In the genomic region with DNA sequence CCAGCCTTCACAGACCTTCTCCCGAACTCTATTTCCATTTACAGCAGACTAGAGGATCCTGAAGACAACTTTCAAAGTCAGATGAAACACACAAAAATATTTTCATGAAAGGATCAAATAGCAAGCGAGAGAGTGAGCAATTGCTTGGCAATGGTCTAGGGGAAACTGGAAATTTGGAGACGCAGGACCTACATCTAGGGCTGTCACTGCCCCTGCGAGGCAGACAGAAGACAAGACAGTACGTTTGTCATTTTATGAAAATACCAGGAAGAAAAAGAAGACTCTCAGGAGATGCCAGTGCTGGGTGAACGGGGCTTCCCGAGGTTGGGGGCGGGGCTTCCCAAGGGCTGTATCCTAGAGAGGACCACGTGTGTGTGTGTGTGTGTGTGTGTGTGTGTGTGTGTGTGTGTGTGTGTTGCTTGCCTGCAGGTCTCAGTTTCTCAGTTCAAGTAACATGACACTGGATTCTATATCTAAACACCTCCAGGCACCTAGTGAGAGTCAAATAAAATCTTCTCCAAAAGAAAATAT, we compare ENCODE assay signal across 20 mouse cellular contexts.
DNase-seq lines count a peak whose midpoint lies in the region; ATAC-seq and TF ChIP-seq lines count a peak whose summit lies in the region.
"Had no signal": no experiment of that assay in that cellular context is flagged by ENCODE, and none has a peak within 500 bp of the region (broad histone marks: within the 10 kb centered on the region; RNA-seq: fewer than 3 reads in every experiment).

No protein-coding gene starts in this region.

- H3K27ac ChIP-seq in kidney, adult 2 months (ENCODE audit: insufficient read depth, low read depth, low read length), result no peak overlapping the region
- H3K27ac ChIP-seq in embryonic facial prominence, embryonic 15.5 days (replicated peaks), result peak overlapping the region; percentile 48; the same call in 1 of the 2 replicates
- H3K27ac ChIP-seq: hindbrain, embryonic 14.5 days; limb, embryonic 15.5 days; midbrain, embryonic 10.5 days; neural tube, embryonic 12.5 days had no signal

- H3K4me2 ChIP-seq in embryonic facial prominence, embryonic 15.5 days (replicated peaks), result no peak overlapping the region; the same call in 1 of the 2 replicates
- H3K4me2 ChIP-seq: hindbrain, embryonic 14.5 days; limb, embryonic 15.5 days; neural tube, embryonic 12.5 days had no signal

- no peaks in the 10 kb centered on the region for H3K27me3 ChIP-seq in kidney, adult 2 months (replicated peaks; ENCODE audit: control insufficient read depth, insufficient read depth, low read length)
- no peaks in the 10 kb centered on the region for H3K27me3 ChIP-seq in embryonic facial prominence, embryonic 15.5 days
- H3K27me3 ChIP-seq: CH12.LX; limb, embryonic 15.5 days; neural tube, embryonic 12.5 days had no signal

- H3K9ac ChIP-seq in embryonic facial prominence, embryonic 15.5 days, result no peak overlapping the region
- H3K9ac ChIP-seq: hindbrain, embryonic 14.5 days; limb, embryonic 15.5 days; liver, postnatal 0 days; neural tube, embryonic 12.5 days had no signal

- no peak for ATAC-seq in embryonic facial prominence, embryonic 15.5 days (ENCODE audit: insufficient number of reproducible peaks, low FRiP score, low TSS enrichment, low read depth)
- ATAC-seq: liver, postnatal 0 days had no signal

- no peaks in the 10 kb centered on the region for H3K36me3 ChIP-seq in kidney, adult 2 months (ENCODE audit: control insufficient read depth, insufficient read depth, low read length)
- H3K36me3 ChIP-seq in embryonic facial prominence, embryonic 15.5 days, result no peaks in the 10 kb centered on the region
- H3K36me3 ChIP-seq: limb, embryonic 15.5 days; midbrain, embryonic 10.5 days; neural tube, embryonic 12.5 days had no signal

- peak; percentile 41 for DNase-seq in adrenal gland, postnatal 14 days
- no peak for DNase-seq in adrenal gland, postnatal 25 days
- peak; percentile 11 to 28 for DNase-seq in kidney, postnatal 4 days
- DNase-seq in kidney, adult 2 months, result no peak
- peak; percentile 39 for DNase-seq in lung, postnatal 10 days
- no peak for DNase-seq in lung, adult 2 months
- DNase-seq in liver, result no peak
- DNase-seq: cerebellum, postnatal 36 days; gastrocnemius, postnatal 36 days; heart, postnatal 14 days; kidney, adult 11 months; kidney, postnatal 10 days; liver, postnatal 0 days; right cerebral cortex, postnatal 25 days had no signal

- no peak overlapping the region for H3K4me3 ChIP-seq in kidney, adult 2 months (ENCODE audit: insufficient read depth, low read depth, low read length)
- no peak overlapping the region for H3K4me3 ChIP-seq in lung, adult 2 months (replicated peaks; ENCODE audit: extremely low read depth, low read depth, low read length)
- H3K4me3 ChIP-seq in embryonic facial prominence, embryonic 15.5 days (replicated peaks), result no peak overlapping the region
- H3K4me3 ChIP-seq: limb, embryonic 15.5 days; midbrain, embryonic 10.5 days; neural tube, embryonic 12.5 days had no signal

- no peaks in the 10 kb centered on the region for H3K9me3 ChIP-seq in embryonic facial prominence, embryonic 15.5 days (replicated peaks)
- H3K9me3 ChIP-seq: limb, embryonic 15.5 days; midbrain, embryonic 10.5 days; neural tube, embryonic 12.5 days had no signal

- no peak for TF ChIP-seq POLR2A in kidney, adult 2 months (IDR thresholded peaks at IDR 0.05; ENCODE audit: low read depth, low read length)
- no peak for TF ChIP-seq POLR2A in lung, adult 2 months (IDR thresholded peaks at IDR 0.05; ENCODE audit: borderline replicate concordance, extremely low read depth, low read depth, low read length)

- no peak for TF ChIP-seq CTCF in kidney, adult 2 months (conservative IDR thresholded peaks at IDR 0.05; ENCODE audit: insufficient read depth, insufficient read length, low read depth, low read length)
- TF ChIP-seq CTCF in lung, adult 2 months (IDR thresholded peaks at IDR 0.05; ENCODE audit: insufficient read depth, low read length), result no peak

- 48% methylated on average over 9 of the region's 9 CpGs for WGBS in kidney, adult 2 months
- WGBS in lung, adult 2 months, result 42% methylated on average over 9 of the region's 9 CpGs
- WGBS in embryonic facial prominence, embryonic 15.5 days, result 23% methylated on average over 9 of the region's 9 CpGs

- H3K4me1 ChIP-seq in kidney, adult 2 months (ENCODE audit: control insufficient read depth, insufficient read depth, low read length), result no peaks in the 10 kb centered on the region
- H3K4me1 ChIP-seq in lung, adult 2 months (ENCODE audit: control insufficient read depth, insufficient read depth, low read length), result no peaks in the 10 kb centered on the region
- H3K4me1 ChIP-seq in embryonic facial prominence, embryonic 15.5 days, result peaks cover 14% of the 10 kb centered on the region
- H3K4me1 ChIP-seq: midbrain, embryonic 10.5 days; neural tube, embryonic 12.5 days had no signal

Comparison
In these comparisons a context has a peak if more than half of its experiments do, and no peak if none do; other contexts are left out.
1. DNase-seq: peak in adrenal gland, postnatal 14 days (single experiment), kidney, postnatal 4 days (2 of 2) and lung, postnatal 10 days (single experiment); none in adrenal gland, postnatal 25 days (single experiment), kidney, adult 2 months (single experiment), lung, adult 2 months (single experiment) and liver (single experiment).